Mouse (Mus musculus) spleen, adult 2 months (tissue): ENCODE measurements around the gene Epb41l4b. TPM values are rescaled to one million over a fixed set of nuclear protein-coding genes. Genes with fewer than 3 reads are reported as not detected.
A peak's percentile ranks its signal among the peaks of the same experiment; 100 is the strongest.

Experiments used
- DNase-seq, 2 experiments: peaks; one replicate each; pipeline versions ENCODE4 v3.0.0 to v3.0.0-alpha.2; 2012 to 2021; ENCODE audit warnings: low spot score in 2 of 2, low read depth in 1 of 2
- H3K27ac ChIP-seq: fragments of 200-500 bp; 2 replicates; pipeline ENCODE4 v1.5.1; 2012; ENCODE audit warnings: low read length, inconsistent platforms; ENCODE audit not compliant: insufficient read depth
- H3K27me3 ChIP-seq: fragments of 200-500 bp; 2 replicates; pipeline ENCODE4 v1.6.1; 2012; ENCODE audit warnings: mild to moderate bottlenecking, moderate library complexity, low read length, inconsistent platforms; ENCODE audit not compliant: control insufficient read depth, insufficient read depth
- H3K36me3 ChIP-seq: fragments of 200-500 bp; 2 replicates; pipeline ENCODE4 v1.6.1; 2012; ENCODE audit warnings: mild to moderate bottlenecking, low read length, inconsistent platforms; ENCODE audit not compliant: control insufficient read depth, insufficient read depth
- H3K4me1 ChIP-seq: fragments of 200-500 bp; 2 replicates; pipeline ENCODE4 v1.6.1; 2011; ENCODE audit warnings: inconsistent platforms; ENCODE audit not compliant: control insufficient read depth, insufficient read depth, insufficient read length
- H3K4me3 ChIP-seq: fragments of 200-500 bp; 2 replicates; pipeline ENCODE4 v1.5.1; 2011; ENCODE audit warnings: mild to moderate bottlenecking, inconsistent platforms; ENCODE audit not compliant: insufficient read depth, insufficient read length; ENCODE audit errors: extremely low read depth
- CTCF ChIP-seq: fragments of 200-500 bp; IDR thresholded peaks from 2 replicates; pipeline ENCODE4 v1.5.1; 2011; ENCODE audit warnings: mild to moderate bottlenecking, inconsistent platforms; ENCODE audit not compliant: insufficient read depth, insufficient read length, insufficient replicate concordance; ENCODE audit errors: extremely low read depth
- POLR2A ChIP-seq: fragments of 200-500 bp; IDR thresholded peaks from 2 replicates; pipeline ENCODE4 v1.6.1; 2011; ENCODE audit warnings: low read depth, low read length, inconsistent platforms
- WGBS: fragments of 180-500 bp; shearing (Covaris S2); methylation state at CpG from one replicate; pipeline ENCODE4 v1.1.7; 2018; 5-methylcytosine and 5-hydroxymethylcytosine counted together
- polyA plus RNA-seq: library from polyadenylated mRNA; depleted of rRNA; stranded (reverse); fragments of >200 nt; gene quantifications from 2 replicates; pipeline ENCODE4 v1.2.3, GENCODE M21; 2012; rRNA removed

Gene Epb41l4b
- polyA plus RNA-seq = 0.61 and 0.78 TPM in 2 replicates

DNA sequence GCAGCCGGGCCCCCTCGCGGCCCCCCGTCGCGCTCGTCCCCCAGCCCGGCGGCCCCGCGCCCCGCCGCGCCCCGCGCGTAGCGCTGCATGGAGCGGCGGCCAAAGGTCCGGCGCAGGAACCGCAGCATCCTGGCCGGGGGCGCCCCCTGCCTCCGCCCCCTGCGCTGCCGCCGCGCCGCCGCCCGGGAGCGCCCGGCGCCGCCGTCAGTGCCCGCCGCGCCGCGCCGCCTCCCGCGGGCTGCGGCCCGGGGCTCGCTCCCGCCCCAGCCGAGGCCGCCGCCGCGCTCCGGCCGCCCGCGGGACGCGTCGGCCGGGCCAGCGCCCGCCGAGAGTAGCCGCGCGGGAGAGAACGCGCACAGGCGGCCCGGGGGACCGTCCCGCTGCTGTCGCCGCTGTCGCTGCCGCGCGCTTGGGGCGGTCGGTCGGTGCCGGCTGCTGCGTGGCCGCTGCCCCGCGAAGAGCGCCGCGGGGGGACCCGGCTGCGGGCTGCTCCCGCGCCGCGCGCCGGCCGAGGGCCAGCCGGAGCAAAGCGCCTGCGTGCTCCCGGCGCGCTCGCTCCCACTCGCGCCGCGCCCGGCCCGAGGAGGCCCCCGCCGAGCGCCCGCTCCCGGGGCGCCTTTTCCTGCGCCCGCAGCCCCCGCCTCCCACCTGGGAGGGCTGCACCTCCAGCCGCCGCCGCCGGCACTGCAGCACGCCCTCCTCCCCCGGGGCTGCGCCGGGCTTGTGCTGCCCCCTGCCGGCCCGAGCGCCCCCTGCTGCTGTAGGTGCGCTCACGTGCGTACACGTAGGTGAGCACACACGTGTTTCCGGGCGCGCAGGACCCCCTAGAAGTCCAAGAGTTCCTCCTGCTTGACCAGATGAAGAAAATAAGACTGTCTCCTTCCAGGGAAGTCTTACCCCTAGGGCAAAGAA, at the start of gene Epb41l4b:
Epb41l4b (minus strand) TSS at position 412 of the 912 bp plus-strand sequence.
- H3K4me3 ChIP-seq = peak within 1 kb of the TSS; percentile 54
- no peak within 1 kb of the TSS for H3K27ac ChIP-seq
- TF ChIP-seq CTCF (peak; percentile 92), POLR2A (no peak)
- peaks cover 16% of the 10 kb centered on the region for H3K27me3 ChIP-seq
- 16% methylated on average over 139 of the region's 142 CpGs for WGBS
- H3K4me1 ChIP-seq = peaks cover 11% of the 10 kb centered on the region
- DNase-seq = peak; percentile 47 to 75
- no peaks in the 10 kb centered on the region for H3K36me3 ChIP-seq

DNA sequence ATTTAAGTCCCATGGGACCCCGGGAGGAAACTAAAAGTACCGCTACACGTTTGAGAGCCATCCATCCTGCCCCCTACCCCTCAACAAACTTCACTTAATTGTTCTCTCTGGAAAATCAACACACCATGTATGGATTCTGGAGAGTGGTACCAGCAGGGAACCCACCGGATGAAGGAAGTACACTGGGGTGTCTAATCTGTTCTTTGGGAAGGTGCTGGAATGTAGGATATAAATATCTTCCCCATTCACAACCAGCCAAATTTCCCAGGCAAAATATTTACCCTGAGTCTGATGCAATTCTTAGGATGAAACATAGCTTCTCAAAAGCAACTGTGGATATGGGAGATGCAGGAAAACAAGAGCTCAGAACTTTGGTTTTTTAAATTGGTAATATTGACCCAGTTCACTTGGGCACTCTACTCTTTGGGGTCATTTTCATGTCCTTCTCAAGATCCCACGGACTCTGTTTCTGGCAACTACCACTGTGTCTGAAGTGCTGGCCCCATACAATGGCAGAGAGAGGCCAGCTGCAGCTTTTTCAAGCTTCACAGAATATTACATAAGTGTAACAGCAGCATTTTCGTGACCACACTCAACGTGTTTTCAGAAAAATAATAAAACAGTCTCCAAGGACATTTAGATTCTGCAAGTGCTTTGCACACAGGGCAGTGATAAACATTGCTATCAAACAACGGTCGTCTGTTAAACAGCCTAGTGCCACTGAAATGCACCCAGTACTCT, 48.5 kb upstream of the Epb41l4b start:
- no peaks in the 10 kb centered on the region for H3K36me3 ChIP-seq
- no peak overlapping the region for H3K4me3 ChIP-seq
- H3K4me1 ChIP-seq = no peaks in the 10 kb centered on the region
- TF ChIP-seq CTCF (no peak), POLR2A (no peak)
- no peaks in the 10 kb centered on the region for H3K27me3 ChIP-seq
- WGBS = 71% methylated on average over 9 of the region's 9 CpGs
- H3K27ac ChIP-seq = no peak overlapping the region
- no peak for DNase-seq

DNA sequence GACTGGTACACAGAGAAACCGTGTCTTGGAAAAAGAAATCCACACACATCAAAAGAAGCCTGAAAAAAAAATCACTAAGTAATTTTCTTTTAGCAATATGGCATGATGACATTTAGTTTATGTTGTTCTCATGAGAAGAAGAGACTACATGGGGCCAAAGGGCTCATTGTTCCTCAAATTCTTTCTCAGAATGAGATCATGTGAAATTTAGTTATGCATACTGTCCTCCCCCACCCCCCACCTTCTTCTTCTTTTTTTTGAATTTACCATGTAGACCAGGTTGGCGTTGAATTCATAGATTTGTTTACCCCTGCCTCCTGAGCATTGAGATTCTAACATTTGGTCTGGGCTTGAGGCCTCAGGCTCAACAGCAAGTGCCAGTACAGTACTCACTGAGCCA, 46.6 kb upstream of the Epb41l4b start:
- no peak overlapping the region for H3K27ac ChIP-seq
- H3K27me3 ChIP-seq = no peaks in the 10 kb centered on the region
- H3K4me3 ChIP-seq = no peak overlapping the region
- WGBS = 87% methylated on average over 2 of the region's 2 CpGs
- no peak for TF ChIP-seq POLR2A
- TF ChIP-seq CTCF = no peak
- no peaks in the 10 kb centered on the region for H3K36me3 ChIP-seq
- H3K4me1 ChIP-seq = no peaks in the 10 kb centered on the region
- no peak for DNase-seq

- Histone ChIP-seq H3K36me3 (no peaks in the 10 kb centered on the region), H3K27ac (no peak overlapping the region), H3K4me3 (no peak overlapping the region), H3K4me1 (no peaks in the 10 kb centered on the region), H3K27me3 (no peaks in the 10 kb centered on the region)
- no peak for DNase-seq
- 26% methylated on average over 6 of the region's 6 CpGs for WGBS
- no peak for TF ChIP-seq CTCF
- TF ChIP-seq POLR2A = no peak
Observed at GRCm38 (mm10) chr4:57186035-57186434, 42.8 kb upstream of the Epb41l4b start.

DNA sequence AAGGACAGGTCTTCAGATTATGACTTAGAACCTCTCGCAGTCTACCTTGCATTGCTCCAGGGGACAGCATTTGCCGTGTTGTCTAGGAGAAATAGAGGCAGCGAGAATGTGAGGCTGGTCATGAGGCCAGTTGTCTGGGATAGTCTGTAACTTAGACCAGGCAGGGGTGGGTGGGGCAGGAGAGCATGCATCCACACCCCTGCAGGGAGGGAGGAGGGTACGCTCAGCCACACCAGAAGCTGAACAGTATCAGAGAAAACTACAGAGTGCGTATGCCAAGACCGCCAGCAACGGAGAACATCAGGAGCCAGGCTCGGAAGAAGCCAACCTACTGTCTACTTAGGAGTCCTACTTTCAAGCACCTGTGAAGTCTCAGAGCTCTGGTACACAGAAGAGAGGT, 42.2 kb upstream of the Epb41l4b start:
- H3K36me3 ChIP-seq = no peaks in the 10 kb centered on the region
- H3K27me3 ChIP-seq = no peaks in the 10 kb centered on the region
- H3K4me1 ChIP-seq = no peaks in the 10 kb centered on the region
- no peak overlapping the region for H3K4me3 ChIP-seq
- 95% methylated on average over 8 of the region's 8 CpGs for WGBS
- H3K27ac ChIP-seq = no peak overlapping the region
- no peak for DNase-seq
- no peak for TF ChIP-seq POLR2A
- TF ChIP-seq CTCF = no peak

GRCm38 (mm10) chr4:57183493-57183892, 40.3 kb upstream of the Epb41l4b start:
- no peaks in the 10 kb centered on the region for H3K36me3 ChIP-seq
- H3K27me3 ChIP-seq = no peaks in the 10 kb centered on the region
- no peak for DNase-seq
- no peaks in the 10 kb centered on the region for H3K4me1 ChIP-seq
- TF ChIP-seq POLR2A = no peak
- no peak for TF ChIP-seq CTCF
- no peak overlapping the region for H3K27ac ChIP-seq
- H3K4me3 ChIP-seq = no peak overlapping the region
- 86% methylated on average over 4 of the region's 4 CpGs for WGBS
